Mouse (Mus musculus) lung, embryonic 14.5 days (tissue): ENCODE data around the gene Shc2. TPM values are rescaled to one million over a fixed set of nuclear protein-coding genes. Genes with fewer than 3 reads are reported as not detected.

Experiments
- ATAC-seq: fragments of 200-750 bp; cut with Nextera tagmentation; 2 replicates; pipeline ENCODE4 v1.8.0; 2017; ENCODE audit warnings: mild to moderate bottlenecking, moderate TSS enrichment, moderate library complexity; ENCODE audit not compliant: insufficient read depth
- DNase-seq: peaks from one replicate; pipeline ENCODE4 v3.0.0-alpha.2; 2015
- H3K27ac ChIP-seq: fragments of 300-500 bp; sonication (generic); 2 replicates; pipeline ENCODE4 v1.5.1; 2014; ENCODE audit warnings: low read depth, mild to moderate bottlenecking, moderate library complexity
- H3K27me3 ChIP-seq: fragments of 300-500 bp; sonication (generic); 2 replicates; pipeline ENCODE4 v1.6.1; 2014; ENCODE audit warnings: low read length, control low read depth; ENCODE audit not compliant: insufficient read depth
- H3K36me3 ChIP-seq: fragments of 300-500 bp; sonication (generic); 2 replicates; pipeline ENCODE4 v1.6.1; 2014; ENCODE audit warnings: control low read depth; ENCODE audit not compliant: insufficient read depth
- H3K4me1 ChIP-seq: fragments of 300-500 bp; sonication (generic); 2 replicates; pipeline ENCODE4 v1.6.1; 2014; ENCODE audit warnings: antibody characterized with exemption, control low read depth; ENCODE audit not compliant: insufficient read depth
- H3K4me2 ChIP-seq: fragments of 300-500 bp; sonication (generic); 2 replicates; pipeline ENCODE4 v1.6.1; 2014; ENCODE audit warnings: mild to moderate bottlenecking
- H3K4me3 ChIP-seq: fragments of 300-500 bp; sonication (generic); 2 replicates; pipeline ENCODE4 v1.5.1; 2014; ENCODE audit warnings: low read depth, low read length
- H3K9ac ChIP-seq: fragments of 300-500 bp; sonication (generic); 2 replicates; pipeline ENCODE4 v1.6.1; 2014
- H3K9me3 ChIP-seq: fragments of 300-500 bp; sonication (generic); 2 replicates; pipeline ENCODE4 v1.6.1; 2016; ENCODE audit warnings: low read depth, low read length, control low read depth
- CTCF ChIP-seq: IDR thresholded peaks from 2 replicates; pipeline ENCODE4 v1.5.1; 2016; ENCODE audit warnings: antibody characterized with exemption, low read depth
- WGBS: fragments of 180-500 bp; shearing (Covaris S2); extraction: QIAGEN DNeasy Blood & Tissue Kit; methylation state at CpG from one replicate; pipeline ENCODE4 v1.1.7; 2014; 5-methylcytosine and 5-hydroxymethylcytosine counted together
- polyA plus RNA-seq: library from polyadenylated mRNA; unstranded; fragments of >200 nt; fragmentation: Nextera tagmentation; extraction: Ambion mirVana; gene quantifications from 2 replicates; pipeline ENCODE4 v1.2.1, GENCODE M21; 2014

Shc2 gene
- polyA plus RNA-seq, 1 experiment from 2014 or later = 7.1 TPM

DNA sequence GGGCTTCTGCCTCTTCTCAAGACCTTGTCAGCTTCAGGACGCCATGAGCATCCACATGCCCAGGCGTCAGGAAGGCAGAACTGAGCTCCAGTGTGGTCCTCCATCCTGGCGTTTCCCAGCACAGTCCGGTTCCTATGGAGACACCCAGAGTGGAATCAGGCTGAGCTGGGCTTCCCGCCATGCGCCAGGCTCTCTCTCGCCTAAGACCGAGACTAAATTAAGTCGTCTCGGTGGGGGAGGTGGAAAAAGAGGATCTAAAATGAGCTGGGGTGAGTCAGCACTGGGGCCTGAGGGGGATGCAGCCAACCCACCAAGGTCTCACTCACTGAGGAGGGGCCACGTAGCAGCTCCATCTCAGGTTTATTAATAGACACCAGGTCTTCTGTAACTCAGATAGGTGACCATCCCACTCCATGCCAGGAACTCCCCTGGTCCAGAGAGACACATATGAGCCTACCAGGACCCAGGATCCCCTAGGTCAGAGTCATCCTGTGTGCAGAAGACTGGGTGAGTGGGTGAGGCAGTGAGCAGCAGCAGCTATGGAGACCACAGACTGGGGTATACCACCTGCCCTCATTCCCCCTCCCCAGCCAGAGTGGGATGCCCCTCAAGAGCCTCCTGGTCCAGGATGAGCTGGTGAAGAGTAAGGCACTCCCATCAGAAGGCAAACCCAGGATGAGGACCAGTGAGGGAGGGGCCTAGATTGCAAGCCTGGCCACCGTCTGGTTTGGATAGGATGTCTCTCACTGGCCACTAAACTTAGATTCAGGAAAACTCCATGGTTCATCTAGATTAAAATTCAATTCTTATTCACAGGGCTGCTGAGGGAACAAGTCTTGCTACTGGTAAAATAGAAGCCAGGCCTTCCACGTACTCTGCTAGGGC is 40.4 kb downstream of the Shc2 start:
- Histone ChIP-seq H3K4me2 (no peak overlapping the region), H3K4me1 (no peaks in the 10 kb centered on the region), H3K27ac (no peak overlapping the region), H3K36me3 (no peaks in the 10 kb centered on the region), H3K4me3 (no peak overlapping the region), H3K27me3 (no peaks in the 10 kb centered on the region), H3K9ac (no peak overlapping the region), H3K9me3 (no peaks in the 10 kb centered on the region)
- 35% methylated on average over 13 of the region's 13 CpGs for WGBS
- no peak for ATAC-seq
- no peak for TF ChIP-seq CTCF
- DNase-seq = no peak

DNA sequence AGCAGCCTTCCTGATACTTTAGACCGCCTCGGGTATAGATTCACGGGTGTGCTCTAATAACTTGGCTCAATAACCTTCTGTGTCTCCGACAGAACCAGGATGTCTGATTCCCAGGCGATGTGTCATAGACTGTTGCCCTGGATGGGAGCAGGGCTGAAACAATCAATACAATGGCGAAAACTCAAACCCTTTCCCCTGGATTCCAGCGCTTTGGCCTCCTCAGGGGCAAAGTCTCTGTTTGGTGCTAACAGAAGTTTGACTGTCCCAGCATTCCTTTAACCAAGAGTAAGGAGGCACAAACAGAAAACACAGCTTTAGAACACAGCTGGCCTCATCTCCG is 42.2 kb downstream of the Shc2 start:
- Histone ChIP-seq H3K4me3 (no peak overlapping the region), H3K27ac (no peak overlapping the region), H3K27me3 (no peaks in the 10 kb centered on the region), H3K36me3 (no peaks in the 10 kb centered on the region), H3K9ac (no peak overlapping the region), H3K4me2 (no peak overlapping the region), H3K4me1 (no peaks in the 10 kb centered on the region), H3K9me3 (no peaks in the 10 kb centered on the region)
- WGBS = 59% methylated on average over 8 of the region's 8 CpGs
- ATAC-seq (peak; percentile 28; the same call in 1 of the 2 replicates), DNase-seq (no peak)
- no peak for TF ChIP-seq CTCF

DNA sequence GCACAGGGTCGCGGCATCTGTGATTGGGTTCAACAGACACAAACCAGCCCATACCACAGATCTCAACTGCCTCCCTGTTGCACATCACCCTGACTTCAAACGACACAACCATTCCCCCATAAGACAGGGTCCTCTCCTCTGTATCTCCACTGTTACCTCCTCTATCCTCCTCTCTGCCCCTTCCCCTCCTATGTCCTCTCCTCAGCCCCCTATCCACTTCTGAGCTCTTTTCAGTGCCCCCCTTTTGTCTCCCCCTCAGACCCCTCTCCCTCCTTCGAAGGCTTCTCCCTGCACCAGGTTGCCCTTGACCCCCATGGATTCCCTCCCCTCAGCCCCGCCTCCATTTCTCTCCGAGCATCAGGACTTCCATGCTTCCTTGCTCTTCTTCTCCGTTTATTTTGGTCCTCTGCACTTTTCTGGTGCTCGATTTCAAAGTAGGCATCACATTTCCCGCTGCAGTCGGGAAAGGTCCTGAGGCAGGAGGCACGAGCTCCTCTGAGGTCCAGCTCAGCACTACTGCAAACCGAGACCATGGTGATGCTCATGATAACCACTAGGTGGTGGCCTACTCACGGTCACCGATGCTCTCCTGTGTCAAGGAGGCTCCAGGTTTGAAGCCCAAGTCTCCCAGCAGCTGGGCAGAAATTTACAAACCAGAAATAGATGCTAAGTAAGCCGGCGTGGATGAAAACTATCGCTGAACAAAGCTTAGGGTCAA is 42.7 kb downstream of the Shc2 start:
- DNase-seq = peak; percentile 93
- Histone ChIP-seq H3K4me3 (no peak overlapping the region), H3K9ac (no peak overlapping the region), H3K36me3 (no peaks in the 10 kb centered on the region), H3K4me2 (no peak overlapping the region), H3K27ac (no peak overlapping the region), H3K4me1 (no peaks in the 10 kb centered on the region), H3K9me3 (no peaks in the 10 kb centered on the region), H3K27me3 (no peaks in the 10 kb centered on the region)
- WGBS = 14% methylated on average over 17 of the region's 17 CpGs
- ATAC-seq = peak; percentile 92
- TF ChIP-seq CTCF = peak; percentile 95

DNA sequence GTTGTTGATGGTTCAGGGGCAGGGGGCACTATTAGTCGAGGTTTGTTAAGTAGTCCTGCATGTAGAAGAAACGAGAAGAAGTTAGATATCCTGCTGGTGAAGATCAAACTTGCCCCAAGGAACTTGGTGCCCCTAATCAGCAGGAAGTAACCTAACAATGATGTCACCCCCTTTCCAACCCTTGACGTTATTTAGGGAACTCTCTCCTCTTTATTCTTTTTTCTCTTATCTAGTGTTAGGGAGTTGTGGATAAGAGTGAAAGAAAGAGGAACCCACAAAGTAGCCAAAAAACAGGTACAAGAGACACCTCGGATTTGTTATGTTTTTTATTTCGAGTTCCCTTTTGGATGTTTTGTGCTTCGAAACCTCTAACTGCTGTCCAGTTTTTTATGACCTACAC is 43.6 kb downstream of the Shc2 start:
- Histone ChIP-seq H3K27me3 (no peaks in the 10 kb centered on the region), H3K9ac (no peak overlapping the region), H3K4me1 (no peaks in the 10 kb centered on the region), H3K27ac (no peak overlapping the region), H3K4me2 (no peak overlapping the region), H3K9me3 (no peaks in the 10 kb centered on the region), H3K36me3 (no peaks in the 10 kb centered on the region), H3K4me3 (no peak overlapping the region)
- TF ChIP-seq CTCF = no peak
- ATAC-seq = no peak
- DNase-seq = no peak
- 39% methylated on average over 6 of the region's 6 CpGs for WGBS

DNA sequence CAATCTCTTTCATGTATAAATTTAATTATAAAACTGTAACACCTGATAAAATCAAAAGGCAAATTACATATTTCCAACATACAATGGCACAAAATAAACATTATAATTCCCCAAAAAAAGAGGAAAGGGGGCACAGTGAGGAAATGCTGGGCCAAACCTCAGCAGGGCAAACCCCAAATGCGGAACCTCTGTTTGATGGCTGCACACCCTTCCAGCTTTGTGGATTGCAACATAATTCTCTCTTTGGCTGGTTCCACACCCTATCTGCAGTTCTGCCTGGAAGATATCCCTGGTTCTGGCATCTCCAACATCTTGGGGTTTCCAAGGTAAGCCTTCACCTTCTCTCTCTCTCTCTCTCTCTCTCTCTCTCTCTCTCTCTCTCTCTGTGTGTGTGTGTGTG is 47.0 kb downstream of the Shc2 start:
- Histone ChIP-seq H3K36me3 (no peaks in the 10 kb centered on the region), H3K4me1 (no peaks in the 10 kb centered on the region), H3K9me3 (no peaks in the 10 kb centered on the region), H3K4me3 (no peak overlapping the region), H3K4me2 (no peak overlapping the region), H3K27ac (no peak overlapping the region), H3K9ac (no peak overlapping the region), H3K27me3 (no peaks in the 10 kb centered on the region)
- TF ChIP-seq CTCF = no peak
- DNase-seq (no peak), ATAC-seq (no peak)
- WGBS = 86% methylated on average over 1 of the region's 1 CpGs

DNA sequence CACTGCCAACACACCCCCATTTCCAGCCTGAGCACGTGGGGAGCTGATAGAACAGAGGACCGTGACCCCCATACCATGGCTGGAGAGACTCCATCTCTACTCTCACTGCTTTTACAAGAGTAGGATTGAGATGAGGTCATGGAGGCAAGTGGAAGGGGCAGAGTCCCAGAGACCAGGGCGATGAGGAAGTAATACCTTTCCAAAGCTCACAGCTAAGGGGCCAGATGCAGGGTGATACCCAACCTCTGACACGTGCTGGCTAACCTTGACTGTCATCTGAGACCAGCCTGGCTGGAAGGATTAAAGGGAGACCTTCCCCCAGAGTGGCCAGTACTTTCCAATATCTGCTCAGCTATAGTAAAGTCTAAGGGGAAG is 50.0 kb downstream of the Shc2 start:
- WGBS = 61% methylated on average over 4 of the region's 4 CpGs

DNA sequence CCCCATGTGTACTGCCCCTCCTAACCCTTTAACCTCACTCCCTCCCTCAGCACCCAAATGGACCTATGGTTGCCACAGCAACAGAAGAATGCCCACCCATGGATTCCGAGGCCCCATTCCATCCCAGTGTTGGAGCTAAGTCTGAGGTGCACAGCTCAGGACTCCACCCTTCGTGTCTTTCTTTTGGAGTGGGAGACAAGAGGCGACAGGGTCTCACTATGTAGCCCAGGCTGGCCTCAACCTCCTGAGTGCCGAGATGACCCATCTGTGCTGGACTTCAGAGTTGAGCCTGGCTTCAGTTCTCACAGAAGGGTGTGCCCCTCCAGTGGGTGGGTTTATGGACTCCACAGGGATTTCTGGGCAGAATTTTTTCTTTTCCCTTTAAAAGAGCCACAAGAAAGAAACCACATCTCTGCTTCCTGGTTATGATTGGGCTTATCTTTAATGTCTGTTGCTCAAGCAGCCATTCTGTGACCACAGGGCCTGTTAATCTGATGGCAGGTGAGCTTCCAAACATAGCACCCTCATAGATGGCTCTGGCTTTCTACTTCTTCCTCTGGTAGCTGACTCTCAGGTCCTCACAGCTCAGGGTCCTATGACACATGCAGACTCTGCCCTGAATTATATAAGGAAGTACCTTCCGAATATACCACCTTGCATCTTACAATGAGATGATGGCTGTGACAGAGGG is 50.5 kb downstream of the Shc2 start, which contains the start of gene Theg:
TSS of gene Theg (minus strand) at position 271 of the 691 bp plus-strand sequence.
- Histone ChIP-seq H3K4me1 (no peaks in the 10 kb centered on the region), H3K4me2 (no peak within 1 kb of the TSS), H3K9ac (no peak within 1 kb of the TSS), H3K27ac (no peak within 1 kb of the TSS), H3K36me3 (no peaks in the 10 kb centered on the region), H3K27me3 (no peaks in the 10 kb centered on the region), H3K4me3 (no peak within 1 kb of the TSS), H3K9me3 (no peaks in the 10 kb centered on the region)
- TF ChIP-seq CTCF = no peak
- 77% methylated on average over 5 of the region's 5 CpGs for WGBS
- ATAC-seq (no peak), DNase-seq (no peak)

More for the DNA sequence above, 50.0 kb downstream of the Shc2 start:
- no peaks in the 10 kb centered on the region for H3K4me1 ChIP-seq
- no peak overlapping the region for H3K4me2 ChIP-seq
- H3K9ac ChIP-seq = no peak overlapping the region
- DNase-seq (no peak), ATAC-seq (no peak)
- H3K36me3 ChIP-seq = no peaks in the 10 kb centered on the region
- no peak overlapping the region for H3K4me3 ChIP-seq
- H3K9me3 ChIP-seq = no peaks in the 10 kb centered on the region
- no peak overlapping the region for H3K27ac ChIP-seq
- H3K27me3 ChIP-seq = no peaks in the 10 kb centered on the region
- TF ChIP-seq CTCF = no peak
